Mouse (Mus musculus) forebrain, embryonic 13.5 days (tissue): ENCODE results near the gene Synj2. TPM values are rescaled to one million over a fixed set of nuclear protein-coding genes. Genes with fewer than 3 reads are reported as not detected.

Source experiments
- ATAC-seq: fragments of 200-750 bp; cut with Nextera tagmentation; 2 replicates; pipeline ENCODE4 v1.8.0; 2017
- H3K27ac ChIP-seq: fragments of 300-500 bp; sonication (generic); 2 replicates; pipeline ENCODE4 v1.5.1; 2015; ENCODE audit warnings: inconsistent platforms, mild to moderate bottlenecking, moderate library complexity
- H3K27me3 ChIP-seq: fragments of 300-500 bp; sonication (generic); 2 replicates; pipeline ENCODE4 v1.6.1; 2015; ENCODE audit warnings: mild to moderate bottlenecking, inconsistent platforms
- H3K36me3 ChIP-seq: fragments of 300-500 bp; sonication (generic); 2 replicates; pipeline ENCODE4 v1.6.1; 2015; ENCODE audit warnings: mild to moderate bottlenecking, inconsistent platforms; ENCODE audit not compliant: poor library complexity, severe bottlenecking
- H3K4me1 ChIP-seq: fragments of 300-500 bp; sonication (generic); 2 replicates; pipeline ENCODE4 v1.6.1; 2015; ENCODE audit warnings: inconsistent platforms
- H3K4me2 ChIP-seq: fragments of 300-500 bp; sonication (generic); 2 replicates; pipeline ENCODE4 v1.6.1; 2015; ENCODE audit warnings: inconsistent platforms, mild to moderate bottlenecking, moderate library complexity
- H3K4me3 ChIP-seq: fragments of 300-500 bp; sonication (generic); 2 replicates; pipeline ENCODE4 v1.5.1; 2015; ENCODE audit warnings: mild to moderate bottlenecking, inconsistent platforms
- H3K9ac ChIP-seq: fragments of 300-500 bp; sonication (generic); 2 replicates; pipeline ENCODE4 v1.6.1; 2015; ENCODE audit warnings: mild to moderate bottlenecking, inconsistent platforms
- H3K9me3 ChIP-seq: fragments of 300-500 bp; sonication (generic); replicated peaks from 2 replicates; pipeline ENCODE4 v1.6.1; 2016; ENCODE audit warnings: inconsistent platforms
- WGBS: fragments of 180-500 bp; shearing (Covaris S2); methylation state at CpG from one replicate; pipeline ENCODE4 v1.1.7; 2015; 5-methylcytosine and 5-hydroxymethylcytosine counted together
- polyA plus RNA-seq: library from polyadenylated mRNA; unstranded; fragments of >200 nt; fragmentation: Nextera tagmentation; extraction: Ambion mirVana; gene quantifications from 2 replicates; pipeline ENCODE4 v1.2.1, GENCODE M21; 2015

Synj2 gene
- polyA plus RNA-seq, 1 experiment from 2014 or later = 0.46 TPM

DNA sequence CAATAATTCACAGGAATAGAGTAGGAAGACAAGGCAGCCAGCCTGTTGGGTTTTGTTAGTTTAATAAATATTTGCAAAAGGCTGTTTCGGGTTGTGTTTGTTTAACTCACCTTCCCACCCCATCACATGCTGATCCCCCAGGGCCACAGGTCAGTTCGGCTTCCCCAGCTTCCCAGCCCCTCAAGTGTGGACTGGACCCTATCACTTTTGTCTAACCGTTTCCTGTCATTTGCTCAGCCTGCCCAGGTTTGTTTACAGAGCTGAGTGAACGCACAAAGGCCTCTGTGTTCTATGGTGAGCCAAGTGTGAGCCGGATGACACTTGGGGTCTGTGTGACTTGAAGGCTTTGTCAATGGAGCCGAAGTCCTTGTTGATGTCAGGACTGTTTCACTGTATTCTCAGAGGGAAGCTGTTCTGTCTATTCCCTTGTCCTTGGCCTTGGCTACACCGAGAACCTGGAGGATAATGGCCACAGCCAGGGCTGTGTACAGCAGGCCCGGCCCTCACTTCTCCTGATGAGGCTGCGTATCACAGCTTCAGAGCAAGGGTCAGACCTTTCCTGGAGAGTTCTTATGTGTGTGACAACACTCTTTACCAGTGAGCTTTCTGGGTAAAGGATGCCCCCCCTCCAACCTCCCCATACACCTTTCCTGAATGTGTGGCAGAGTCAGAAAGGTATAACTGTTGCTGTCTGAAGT is 24.2 kb downstream of the Synj2 start:
- no peak overlapping the region for H3K4me2 ChIP-seq
- H3K9me3 ChIP-seq = no peaks in the 10 kb centered on the region; the same call in 1 of the 2 replicates
- H3K9ac ChIP-seq = no peak overlapping the region
- ATAC-seq = no peak
- WGBS = 77% methylated on average over 9 of the region's 9 CpGs
- no peaks in the 10 kb centered on the region for H3K36me3 ChIP-seq
- H3K27me3 ChIP-seq = no peaks in the 10 kb centered on the region
- H3K4me1 ChIP-seq = no peaks in the 10 kb centered on the region
- H3K27ac ChIP-seq = no peak overlapping the region
- H3K4me3 ChIP-seq = no peak overlapping the region

- no peaks in the 10 kb centered on the region for H3K36me3 ChIP-seq
- no peak overlapping the region for H3K4me2 ChIP-seq
- no peak overlapping the region for H3K9ac ChIP-seq
- H3K9me3 ChIP-seq = no peaks in the 10 kb centered on the region; the same call in 1 of the 2 replicates
- H3K4me3 ChIP-seq = no peak overlapping the region
- no peaks in the 10 kb centered on the region for H3K4me1 ChIP-seq
- H3K27me3 ChIP-seq = no peaks in the 10 kb centered on the region
- H3K27ac ChIP-seq = no peak overlapping the region
- 84% methylated on average over 5 of the region's 5 CpGs for WGBS
- ATAC-seq = no peak
Observed at GRCm38 (mm10) chr17:5966706-5967105, 25.6 kb downstream of the Synj2 start.

- Histone ChIP-seq H3K27me3 (no peaks in the 10 kb centered on the region), H3K4me1 (no peaks in the 10 kb centered on the region), H3K4me2 (no peak overlapping the region), H3K27ac (no peak overlapping the region), H3K9me3 (no peaks in the 10 kb centered on the region; the same call in 1 of the 2 replicates), H3K4me3 (no peak overlapping the region), H3K36me3 (no peaks in the 10 kb centered on the region), H3K9ac (no peak overlapping the region)
- 61% methylated on average over 6 of the region's 6 CpGs for WGBS
- no peak for ATAC-seq
Observed at GRCm38 (mm10) chr17:5968562-5968961, 27.5 kb downstream of the Synj2 start.

DNA sequence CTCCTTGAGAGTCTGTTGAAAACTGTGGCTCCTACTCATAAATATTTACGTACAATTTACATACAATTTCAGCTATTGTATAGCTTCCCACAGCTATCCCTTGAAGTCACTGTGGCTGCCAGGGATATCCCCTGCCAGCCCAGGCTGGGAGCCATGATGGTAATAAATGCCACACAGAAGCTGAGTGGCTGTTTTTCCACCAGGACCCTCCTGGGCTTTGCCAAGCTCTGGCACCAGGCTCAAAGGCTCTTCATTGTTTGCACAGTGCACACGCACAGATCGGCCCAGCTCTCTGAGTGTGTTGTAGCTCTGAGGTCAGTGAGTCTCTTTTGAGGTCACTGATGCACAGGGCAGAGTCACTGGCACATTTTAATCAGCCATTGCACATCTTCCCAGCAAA is 28.2 kb downstream of the Synj2 start:
- Histone ChIP-seq H3K9ac (no peak overlapping the region), H3K4me2 (no peak overlapping the region), H3K9me3 (no peaks in the 10 kb centered on the region), H3K4me1 (no peaks in the 10 kb centered on the region), H3K27ac (no peak overlapping the region), H3K36me3 (no peaks in the 10 kb centered on the region), H3K4me3 (no peak overlapping the region), H3K27me3 (no peaks in the 10 kb centered on the region)
- WGBS = 66% methylated on average over 3 of the region's 3 CpGs
- ATAC-seq = no peak

DNA sequence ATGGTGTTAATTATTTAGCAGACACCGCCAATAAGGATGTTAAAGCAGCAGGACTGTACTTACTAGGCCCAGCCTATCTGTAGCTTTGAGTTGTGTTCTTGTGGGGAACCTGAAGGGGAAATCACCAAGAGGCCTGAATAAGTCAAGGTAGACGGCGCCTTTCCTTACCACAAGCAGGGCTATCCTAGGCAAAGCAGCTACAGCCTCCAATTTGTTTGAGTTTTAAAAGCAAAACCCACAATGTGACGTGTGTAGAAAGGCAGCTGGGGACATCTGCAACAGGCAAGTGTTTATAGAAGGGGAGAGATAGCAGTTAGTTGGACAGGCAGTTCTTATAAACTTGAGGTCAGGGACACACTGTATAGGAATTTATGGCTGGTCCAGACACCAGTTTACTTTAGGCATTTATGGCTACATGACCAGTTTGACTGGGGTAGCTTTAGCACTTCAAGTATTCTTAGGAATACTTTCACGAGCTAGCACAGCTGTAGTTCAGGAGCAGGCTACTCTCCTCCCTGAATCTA is 29.3 kb downstream of the Synj2 start:
- peaks cover 3% of the 10 kb centered on the region; the same call in 1 of the 2 replicates for H3K4me1 ChIP-seq
- ATAC-seq = no peak
- H3K27ac ChIP-seq = no peak overlapping the region
- no peak overlapping the region for H3K9ac ChIP-seq
- no peaks in the 10 kb centered on the region for H3K36me3 ChIP-seq
- H3K4me2 ChIP-seq = no peak overlapping the region
- WGBS = 87% methylated on average over 5 of the region's 5 CpGs
- no peaks in the 10 kb centered on the region for H3K27me3 ChIP-seq
- H3K4me3 ChIP-seq = no peak overlapping the region
- no peaks in the 10 kb centered on the region for H3K9me3 ChIP-seq

GRCm38 (mm10) chr17:5973536-5973935 is 32.5 kb downstream of the Synj2 start:
- Histone ChIP-seq H3K27me3 (no peaks in the 10 kb centered on the region), H3K9me3 (no peaks in the 10 kb centered on the region), H3K9ac (no peak overlapping the region), H3K4me1 (peaks cover 22% of the 10 kb centered on the region), H3K27ac (no peak overlapping the region), H3K36me3 (no peaks in the 10 kb centered on the region), H3K4me2 (no peak overlapping the region), H3K4me3 (no peak overlapping the region)
- ATAC-seq = no peak
- WGBS = 78% methylated on average over 8 of the region's 8 CpGs

DNA sequence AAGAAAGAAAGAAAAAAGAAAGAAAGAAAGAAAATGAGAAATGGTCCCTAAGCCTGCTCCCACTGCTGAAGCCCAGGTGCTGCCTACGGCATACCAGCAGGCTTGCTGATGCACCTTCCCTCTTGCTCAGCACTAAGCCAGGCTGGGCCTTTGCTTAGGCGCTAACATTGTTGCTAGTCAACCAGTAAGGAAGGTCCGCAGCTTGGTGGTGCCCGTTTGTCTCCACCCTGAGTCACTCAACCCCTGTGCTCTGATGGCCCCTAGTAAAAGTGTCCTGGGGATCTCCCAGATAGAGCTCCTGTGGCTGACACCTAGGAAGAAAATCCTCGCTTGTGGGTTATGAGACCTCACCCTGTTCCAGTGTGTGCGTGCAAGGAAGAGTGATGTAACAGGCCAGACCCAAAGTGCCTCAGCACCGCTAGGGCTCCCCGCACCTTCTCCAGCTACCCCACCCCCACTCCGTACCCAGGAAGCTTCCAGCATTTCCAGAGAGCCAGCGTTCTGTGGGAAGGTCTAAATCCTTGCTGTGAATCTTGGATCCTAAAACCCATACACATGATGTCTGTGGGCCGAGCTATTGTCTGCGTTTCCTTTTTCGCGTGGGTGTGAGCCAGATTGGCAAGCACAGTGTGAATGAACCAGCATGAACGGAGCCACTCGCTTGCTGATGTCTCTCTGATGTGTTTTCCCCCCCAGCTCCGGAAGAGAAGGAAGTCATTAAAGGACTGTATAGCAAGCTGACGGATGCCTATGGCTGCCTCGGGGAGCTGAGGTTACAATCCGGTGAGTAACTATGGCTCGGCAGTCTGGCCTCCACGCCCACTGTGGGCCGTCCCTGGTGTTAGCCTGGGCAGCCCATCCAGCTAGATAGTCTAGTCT is 34.3 kb downstream of the Synj2 start:
- Histone ChIP-seq H3K27ac (no peak overlapping the region), H3K9ac (no peak overlapping the region), H3K27me3 (no peaks in the 10 kb centered on the region), H3K4me1 (peaks cover 22% of the 10 kb centered on the region), H3K4me2 (no peak overlapping the region), H3K36me3 (no peaks in the 10 kb centered on the region), H3K9me3 (no peaks in the 10 kb centered on the region), H3K4me3 (no peak overlapping the region)
- 0 out of 2 replicates have a peak, but pooled peaks have one; percentile 19 for ATAC-seq
- WGBS = 52% methylated on average over 23 of the region's 23 CpGs

DNA sequence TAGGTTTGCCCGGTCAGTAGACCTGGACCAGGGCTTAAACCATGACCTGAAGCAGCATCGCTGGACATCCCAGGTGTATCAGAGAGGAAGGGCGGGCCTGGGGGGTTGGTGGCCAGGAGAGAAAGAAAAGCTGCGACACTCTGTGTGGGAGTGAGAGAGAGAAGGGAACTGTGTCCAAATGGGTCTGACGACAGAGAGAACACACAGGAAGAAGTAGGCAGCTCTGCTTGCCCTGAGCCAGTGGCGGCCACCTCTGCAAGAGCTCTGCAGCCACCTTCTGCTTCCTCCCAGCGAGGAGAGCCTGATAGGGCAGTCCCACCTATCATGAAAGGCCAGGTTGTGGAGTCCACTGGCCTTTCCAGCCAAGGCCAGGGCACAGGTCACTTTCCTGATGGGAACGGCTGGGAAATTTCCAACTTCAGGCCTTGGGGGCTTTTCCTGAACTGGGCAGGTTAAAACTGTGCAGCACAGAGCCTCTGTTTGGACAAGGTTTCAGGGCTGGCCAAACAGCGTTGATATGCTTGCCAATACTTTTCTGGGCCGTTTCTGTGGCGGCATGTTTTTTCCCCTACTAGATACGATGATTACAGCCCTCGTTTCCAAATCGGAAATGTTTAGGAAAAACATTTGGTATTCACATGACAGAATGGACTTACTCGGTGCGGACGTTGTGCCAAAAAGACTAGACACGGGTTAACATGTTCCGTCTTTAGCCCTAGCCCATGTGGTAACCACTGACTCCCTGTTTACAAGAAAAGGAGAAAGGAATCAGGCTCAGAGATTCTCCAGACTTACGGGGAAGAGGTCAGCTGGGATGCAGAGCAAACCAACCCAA is 35.4 kb downstream of the Synj2 start:
- Histone ChIP-seq H3K27me3 (no peaks in the 10 kb centered on the region), H3K4me2 (no peak overlapping the region), H3K36me3 (no peaks in the 10 kb centered on the region), H3K27ac (no peak overlapping the region), H3K4me3 (no peak overlapping the region), H3K9me3 (no peaks in the 10 kb centered on the region), H3K4me1 (peaks cover 22% of the 10 kb centered on the region), H3K9ac (no peak overlapping the region)
- no peak for ATAC-seq
- 80% methylated on average over 20 of the region's 20 CpGs for WGBS

- Histone ChIP-seq H3K27ac (no peak overlapping the region), H3K4me2 (no peak overlapping the region), H3K4me3 (no peak overlapping the region), H3K9me3 (no peaks in the 10 kb centered on the region), H3K27me3 (no peaks in the 10 kb centered on the region), H3K36me3 (no peaks in the 10 kb centered on the region), H3K9ac (no peak overlapping the region), H3K4me1 (peaks cover 22% of the 10 kb centered on the region)
- ATAC-seq = no peak
- 54% methylated on average over 16 of the region's 16 CpGs for WGBS
Observed at GRCm38 (mm10) chr17:5977056-5977920, 36.2 kb downstream of the Synj2 start.

DNA sequence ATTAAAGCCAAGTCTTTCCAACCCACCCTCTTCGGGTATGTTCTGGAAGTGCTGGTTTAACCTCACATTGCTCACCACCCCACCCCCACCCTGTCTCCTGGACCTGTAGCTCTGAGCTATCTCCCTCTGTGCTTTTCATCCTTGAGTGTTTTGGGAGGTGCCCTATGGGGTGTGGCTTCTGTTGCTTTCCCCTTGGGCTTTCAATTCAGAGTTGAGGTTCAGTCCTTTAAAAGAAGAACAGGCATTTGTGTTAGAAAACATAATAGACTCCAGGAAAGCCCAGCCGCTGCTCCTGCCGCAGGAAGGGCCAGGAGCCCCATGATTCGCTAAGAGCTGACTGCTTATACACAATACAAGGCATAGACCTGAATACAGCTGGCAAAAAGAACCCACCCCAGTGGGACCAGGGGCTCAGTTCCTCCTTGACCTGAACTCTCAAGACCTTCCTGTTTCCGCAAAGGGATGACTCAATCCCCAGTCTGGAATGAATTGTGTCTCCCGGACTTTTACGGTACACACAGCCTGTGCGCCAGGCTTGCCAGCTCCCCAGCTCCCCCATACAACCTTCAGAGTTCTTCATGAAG is 36.9 kb downstream of the Synj2 start:
- Histone ChIP-seq H3K4me1 (peaks cover 22% of the 10 kb centered on the region), H3K27ac (no peak overlapping the region), H3K27me3 (no peaks in the 10 kb centered on the region), H3K4me3 (no peak overlapping the region), H3K9me3 (no peaks in the 10 kb centered on the region), H3K36me3 (no peaks in the 10 kb centered on the region), H3K4me2 (no peak overlapping the region), H3K9ac (no peak overlapping the region)
- WGBS = 56% methylated on average over 8 of the region's 8 CpGs
- ATAC-seq = no peak
